Mouse (Mus musculus): ENCODE results near the gene Rpl24.

DNA sequence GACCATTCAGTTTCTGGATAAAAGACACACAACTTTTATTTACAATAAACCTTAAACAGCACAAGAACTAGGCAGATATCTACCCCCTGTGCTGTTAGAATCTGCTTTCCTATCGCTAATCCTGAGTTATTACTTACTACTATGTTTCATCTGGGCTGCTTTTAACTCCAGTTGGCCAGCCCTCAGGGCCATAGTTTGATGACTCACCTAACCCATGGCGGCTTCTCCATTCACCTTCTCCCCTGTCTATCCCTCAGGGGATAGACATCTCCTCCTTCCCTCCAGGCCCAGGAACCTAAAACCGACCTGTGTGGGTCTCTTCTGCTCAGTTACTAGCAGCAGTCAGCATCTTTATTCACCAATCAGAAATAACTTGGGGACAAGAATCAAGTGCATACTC is 19.9 kb downstream of the Rpl24 start:
- no peak for TF ChIP-seq TAL1 (IDR thresholded peaks at IDR 0.05; ENCODE audit: low read length)
- TF ChIP-seq GATA1 (IDR thresholded peaks at IDR 0.05; ENCODE audit: low read length): no peak

Data from erythroblast, embryonic 14.5 days (primary cell).